Mouse (Mus musculus): ENCODE data around the gene Knstrn. TPM values are rescaled to one million over a fixed set of nuclear protein-coding genes. Genes with fewer than 3 reads are reported as not detected.

The Knstrn gene
- total and polyA plus RNA-seq, 3 experiments: 72.9 to 97.2 (median 72.9) TPM

GRCm38 (mm10) chr2:118772158-118772874 is 41.5 kb upstream of the Knstrn start, which contains the start of gene Phgr1:
Phgr1 (plus strand) TSS chr2:118772769.
- DNase-seq (ENCODE audit: extremely low read depth): no peak
- peaks cover 2% of the 10 kb centered on the region for H3K9me3 ChIP-seq (replicated peaks; ENCODE audit: low read length)
- no peak for TF ChIP-seq PAX5 (IDR thresholded peaks at IDR 0.05; ENCODE audit: low read length)
- no peak for TF ChIP-seq CHD1 (IDR thresholded peaks at IDR 0.05; ENCODE audit: low read depth, low read length)
- no peak for TF ChIP-seq USF1 (IDR thresholded peaks at IDR 0.05; ENCODE audit: low read depth, low read length)
- no peak for TF ChIP-seq ZNF384 (IDR thresholded peaks at IDR 0.05; ENCODE audit: low read depth, low read length)
- no peak within 1 kb of the TSS for H3K27ac ChIP-seq (ENCODE audit: insufficient read depth, low read depth)
- no peak within 1 kb of the TSS for H3K9ac ChIP-seq (ENCODE audit: insufficient read depth, low read depth)
- H3K36me3 ChIP-seq (replicated peaks in 1 of 2; ENCODE audit: control insufficient read depth in 1 of 2, insufficient read depth in 1 of 2, low read length in 1 of 2): no peaks in the 10 kb centered on the region
- in situ Hi-C loops (cut with MboI; ENCODE audit: low pct_ligation_motif_present, low pct_unique_long_range_greater_than_20kb, low sequenced_read_pairs): loop anchor here (25.0 kb wide), 1 partner anchor 415 kb away; no protein-coding TSS in a partner anchor
- peaks cover 31% of the 10 kb centered on the region for H3K27me3 ChIP-seq (replicated peaks)
- dilution Hi-C loops (cut with MboI; ENCODE audit: extremely low pct_ligation_motif_present, extremely low pct_unique_long_range_greater_than_20kb, low sequenced_read_pairs): no loop called here
- no peak within 1 kb of the TSS for H3K4me2 ChIP-seq (ENCODE audit: insufficient read depth, low read depth, poor library complexity, severe bottlenecking)
- H3K4me3 ChIP-seq (replicated peaks in 1 of 3; ENCODE audit: low read depth in 2 of 3, low read length in 2 of 3, poor library complexity in 1 of 3): no peak within 1 kb of the TSS
- H3K4me1 ChIP-seq (ENCODE audit: control insufficient read depth in 1 of 2, insufficient read depth in 2 of 2): peaks cover 0 to 2% of the 10 kb centered on the region in 2 experiments; a peak in 2 of 4 replicates
- H3K79me2 ChIP-seq (replicated peaks; ENCODE audit: control insufficient read depth, extremely low read depth, insufficient read depth, poor library complexity, severe bottlenecking): no peaks in the 10 kb centered on the region

DNA sequence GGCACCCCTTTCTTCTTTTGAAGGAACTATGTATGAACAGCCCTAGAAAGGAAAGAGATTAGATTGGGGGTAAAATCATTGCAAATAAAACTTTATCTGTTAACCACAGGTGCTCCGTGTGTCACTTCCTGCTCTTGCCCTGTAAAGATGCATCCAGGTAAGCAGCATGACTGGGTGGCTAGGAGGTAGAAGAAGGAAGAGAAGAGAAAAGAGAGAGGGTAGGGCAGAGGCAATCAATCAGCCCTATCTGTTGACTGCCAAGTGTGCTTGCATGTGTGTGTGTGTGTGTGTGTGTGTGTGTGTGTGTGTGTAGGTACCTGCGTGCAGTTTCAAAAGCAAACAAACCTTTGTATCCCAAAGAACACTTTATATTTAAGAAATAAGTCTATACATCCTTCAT is 39.3 kb upstream of the Knstrn start:
- no peaks in the 10 kb centered on the region for H3K36me3 ChIP-seq (replicated peaks in 1 of 2; ENCODE audit: control insufficient read depth in 1 of 2, insufficient read depth in 1 of 2, low read length in 1 of 2)
- H3K4me1 ChIP-seq (ENCODE audit: control insufficient read depth in 1 of 2, insufficient read depth in 2 of 2): peaks cover 0 to 7% of the 10 kb centered on the region in 2 experiments; a peak in 2 of 4 replicates
- H3K79me2 ChIP-seq (replicated peaks; ENCODE audit: control insufficient read depth, extremely low read depth, insufficient read depth, poor library complexity, severe bottlenecking): no peaks in the 10 kb centered on the region
- no peak overlapping the region for H3K4me3 ChIP-seq (replicated peaks in 1 of 3; ENCODE audit: low read depth in 2 of 3, low read length in 2 of 3, poor library complexity in 1 of 3)
- H3K4me2 ChIP-seq (ENCODE audit: insufficient read depth, low read depth, poor library complexity, severe bottlenecking): no peak overlapping the region
- DNase-seq (ENCODE audit: extremely low read depth): no peak
- H3K27me3 ChIP-seq (replicated peaks): peaks cover 43% of the 10 kb centered on the region
- H3K27ac ChIP-seq (ENCODE audit: insufficient read depth, low read depth): no peak overlapping the region
- in situ Hi-C loops (cut with MboI; ENCODE audit: low pct_ligation_motif_present, low pct_unique_long_range_greater_than_20kb, low sequenced_read_pairs): loop anchor here (25.0 kb wide), 1 partner anchor 413 kb away; no protein-coding TSS in a partner anchor
- dilution Hi-C loops (cut with MboI; ENCODE audit: extremely low pct_ligation_motif_present, extremely low pct_unique_long_range_greater_than_20kb, low sequenced_read_pairs): no loop called here
- TF ChIP-seq JUND (conservative IDR thresholded peaks at IDR 0.05; ENCODE audit: low read depth, low read length) (no peak), MEF2A (IDR thresholded peaks at IDR 0.05; ENCODE audit: borderline replicate concordance, low read depth, low read length) (no peak), ZC3H11A (IDR thresholded peaks at IDR 0.05; ENCODE audit: low read depth, low read length) (no peak), ELF1 (IDR thresholded peaks at IDR 0.05; ENCODE audit: low read depth, low read length) (no peak), EP300 (IDR thresholded peaks at IDR 0.05; ENCODE audit: low read length) (no peak), SMC3 (IDR thresholded peaks at IDR 0.05; ENCODE audit: low read depth, low read length) (no peak), UBTF (IDR thresholded peaks at IDR 0.05; ENCODE audit: low read depth, low read length) (no peak), CTCF (conservative IDR thresholded peaks at IDR 0.05 in 1 of 2, IDR thresholded peaks at IDR 0.05 in 1 of 2; ENCODE audit: low read depth in 2 of 2, low read length in 2 of 2) (no peak), USF1 (IDR thresholded peaks at IDR 0.05; ENCODE audit: low read depth, low read length) (no peak), NRF1 (IDR thresholded peaks at IDR 0.05; ENCODE audit: low read depth, low read length) (no peak), TCF12 (IDR thresholded peaks at IDR 0.05; ENCODE audit: low read depth, low read length) (no peak), IRF4 (IDR thresholded peaks at IDR 0.05; ENCODE audit: low read depth, low read length) (no peak), KAT2A (IDR thresholded peaks at IDR 0.05; ENCODE audit: insufficient replicate concordance, low read length) (no peak), ZNF384 (IDR thresholded peaks at IDR 0.05; ENCODE audit: low read depth, low read length) (no peak)
- no peak overlapping the region for H3K9ac ChIP-seq (ENCODE audit: insufficient read depth, low read depth)
- peaks cover 2% of the 10 kb centered on the region for H3K9me3 ChIP-seq (replicated peaks; ENCODE audit: low read length)

Measured in CH12.LX (cell line).